Mouse (Mus musculus) heart, postnatal 0 days (tissue): Measurements from ENCODE around the gene Zbed4. TPM values are rescaled to one million over a fixed set of nuclear protein-coding genes. Genes with fewer than 3 reads are reported as not detected.
"Not testable (repeated sequence)": the region's sequence is repeated elsewhere in the genome, so short reads cannot be mapped to it uniquely, and the experiment has no call there.

ENCODE experiments used
- ATAC-seq: fragments of 200-750 bp; cut with Nextera tagmentation; 2 replicates; pipeline ENCODE4 v1.8.0; 2017; ENCODE audit warnings: low read depth, moderate number of reproducible peaks, moderate library complexity; ENCODE audit not compliant: insufficient read depth
- DNase-seq: peaks from one replicate; pipeline ENCODE4 v3.0.0-alpha.2; 2016; ENCODE audit warnings: low spot score
- H3K27ac ChIP-seq: fragments of 300-500 bp; sonication (generic); 2 replicates; pipeline ENCODE4 v1.5.1; 2014; ENCODE audit warnings: low read depth, mild to moderate bottlenecking
- H3K27me3 ChIP-seq: fragments of 300-500 bp; sonication (generic); 2 replicates; pipeline ENCODE4 v1.6.1; 2014; ENCODE audit warnings: low read length, mixed read lengths; ENCODE audit not compliant: control insufficient read depth, insufficient read depth
- H3K36me3 ChIP-seq: fragments of 300-500 bp; sonication (generic); replicated peaks from 2 replicates; pipeline ENCODE4 v1.6.1; 2014; ENCODE audit warnings: low read length, mixed read lengths; ENCODE audit not compliant: control insufficient read depth, insufficient read depth
- H3K4me1 ChIP-seq: fragments of 300-500 bp; sonication (generic); 2 replicates; pipeline ENCODE4 v1.6.1; 2014; ENCODE audit warnings: antibody characterized with exemption; ENCODE audit not compliant: control insufficient read depth, insufficient read depth
- H3K4me2 ChIP-seq: fragments of 300-500 bp; sonication (generic); 2 replicates; pipeline ENCODE4 v1.6.1; 2014; ENCODE audit warnings: low read depth, mild to moderate bottlenecking, low read length, moderate library complexity
- H3K4me3 ChIP-seq: fragments of 300-500 bp; sonication (generic); 2 replicates; pipeline ENCODE4 v1.5.1; 2014; ENCODE audit warnings: low read depth, low read length
- H3K9ac ChIP-seq: fragments of 300-500 bp; sonication (generic); replicated peaks from 2 replicates; pipeline ENCODE4 v1.6.1; 2014; ENCODE audit warnings: low read depth, low read length, mixed read lengths
- H3K9me3 ChIP-seq: fragments of 300-500 bp; sonication (generic); replicated peaks from 2 replicates; pipeline ENCODE4 v1.6.1; 2016; ENCODE audit warnings: low read length; ENCODE audit not compliant: control insufficient read depth
- CTCF ChIP-seq: IDR thresholded peaks from 2 replicates; pipeline ENCODE4 v1.5.1; 2016; ENCODE audit warnings: antibody characterized with exemption, control low read depth, low read depth
- EP300 ChIP-seq: IDR thresholded peaks from 2 replicates; pipeline ENCODE4 v1.6.1; 2016; ENCODE audit warnings: antibody characterized with exemption, low read depth
- WGBS: fragments of 180-500 bp; shearing (Covaris S2); extraction: QIAGEN DNeasy Blood & Tissue Kit; methylation state at CpG from one replicate; pipeline ENCODE4 v1.1.7; 2014; 5-methylcytosine and 5-hydroxymethylcytosine counted together
- polyA plus RNA-seq: library from polyadenylated mRNA; unstranded; fragments of >200 nt; fragmentation: Nextera tagmentation; extraction: Ambion mirVana; gene quantifications from 2 replicates; pipeline ENCODE4 v1.2.1, GENCODE M21; 2015
- total RNA-seq: library from RNA; depleted of rRNA; stranded (reverse); fragments of >200 nt; gene quantifications from 2 replicates; pipeline ENCODE4 v1.2.3, GENCODE M21; 2014; ENCODE audit warnings: low replicate concordance; rRNA removed

The Zbed4 gene
- total RNA-seq (15.7 and 16.6 TPM in 2 replicates), polyA plus RNA-seq (4.0 and 5.1 TPM in 2 replicates)

DNA sequence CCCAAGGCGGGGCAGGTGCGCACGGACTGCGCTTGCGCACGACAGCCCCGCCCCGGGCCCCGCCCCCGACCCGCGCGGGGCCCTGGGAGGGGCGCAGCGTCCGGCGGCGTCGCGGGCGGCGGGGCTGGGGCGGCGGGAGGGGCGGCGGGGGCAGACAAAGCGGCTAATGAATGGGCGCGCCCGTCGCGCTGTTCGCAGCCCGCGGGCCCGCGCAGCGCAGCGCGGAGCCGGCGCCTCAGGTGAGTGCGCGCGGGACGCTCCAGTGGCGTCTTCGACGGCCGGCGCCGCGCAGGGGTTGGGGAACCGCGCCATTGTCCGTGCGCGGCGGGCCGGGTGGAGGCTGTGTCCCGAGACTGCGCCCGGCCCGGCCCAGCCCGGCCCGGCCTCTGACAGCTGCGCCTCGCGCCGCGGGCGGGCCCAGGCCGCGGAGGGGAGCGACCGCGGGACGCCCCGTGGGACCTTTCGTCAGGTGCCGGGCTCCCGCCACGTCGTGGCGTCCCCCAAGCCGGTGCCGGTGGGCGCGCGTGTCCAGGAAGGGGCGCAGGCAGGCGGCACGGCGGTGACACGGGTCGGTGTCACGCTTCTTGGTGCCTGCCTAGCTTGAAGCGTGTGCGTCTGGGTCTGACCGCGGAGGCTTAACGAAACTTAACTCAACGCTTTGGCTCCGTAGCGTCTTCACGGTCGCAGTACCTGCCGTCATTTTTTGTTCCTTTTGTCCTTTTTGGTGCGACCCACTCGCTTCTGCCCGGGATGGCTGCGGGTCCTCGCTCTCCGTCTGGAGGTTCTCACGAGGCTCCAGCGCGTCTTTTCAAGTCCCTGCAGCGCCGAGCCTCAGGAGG is at the start of gene Zbed4:
Gene Zbed4 (plus strand): TSS at position 97 of the 839 bp plus-strand sequence.
- Histone ChIP-seq H3K27me3 (no peaks in the 10 kb centered on the region), H3K4me2 (peak within 1 kb of the TSS; percentile 80), H3K4me1 (peaks cover 13% of the 10 kb centered on the region; the same call in 1 of the 2 replicates), H3K27ac (peak within 1 kb of the TSS; percentile 91), H3K9me3 (no peaks in the 10 kb centered on the region), H3K4me3 (peak within 1 kb of the TSS; percentile 86), H3K9ac (peak within 1 kb of the TSS; percentile 77), H3K36me3 (0 out of 2 replicates have a peak, but pooled peaks cover 4% of the 10 kb centered on the region)
- TF ChIP-seq CTCF (no peak), EP300 (no peak)
- ATAC-seq (peak; percentile 47), DNase-seq (peak; percentile 23)
- under 1% methylated on average over 106 of the region's 119 CpGs for WGBS

DNA sequence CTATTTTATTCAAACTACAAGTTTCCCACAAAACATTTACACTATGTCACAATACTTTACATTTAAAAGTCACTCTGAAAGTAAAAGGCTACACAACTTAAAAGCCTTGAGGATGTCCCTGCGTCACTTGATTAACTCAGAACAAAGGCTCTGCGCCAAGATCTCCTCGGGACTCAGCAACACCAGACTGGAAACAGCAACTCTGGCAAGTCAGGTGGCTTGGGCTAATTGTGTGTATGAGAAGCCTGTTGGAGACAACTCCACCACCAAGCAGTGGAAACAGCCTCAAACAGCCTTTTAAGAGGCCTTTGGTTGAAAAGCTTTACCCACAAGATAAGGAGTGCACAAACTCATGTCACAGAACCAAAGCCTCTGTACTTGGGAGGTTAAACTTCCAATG is 49.0 kb upstream of the Zbed4 start:
- Histone ChIP-seq H3K36me3 (peaks cover 89% of the 10 kb centered on the region), H3K27ac (no peak overlapping the region), H3K9ac (no peak overlapping the region), H3K4me3 (no peak overlapping the region), H3K27me3 (no peaks in the 10 kb centered on the region), H3K9me3 (no peaks in the 10 kb centered on the region), H3K4me1 (no peaks in the 10 kb centered on the region), H3K4me2 (no peak overlapping the region)
- WGBS, result 41% methylated on average over 3 of the region's 3 CpGs
- no peak for TF ChIP-seq CTCF
- TF ChIP-seq EP300, result no peak
- DNase-seq, result no peak
- ATAC-seq, result no peak

DNA sequence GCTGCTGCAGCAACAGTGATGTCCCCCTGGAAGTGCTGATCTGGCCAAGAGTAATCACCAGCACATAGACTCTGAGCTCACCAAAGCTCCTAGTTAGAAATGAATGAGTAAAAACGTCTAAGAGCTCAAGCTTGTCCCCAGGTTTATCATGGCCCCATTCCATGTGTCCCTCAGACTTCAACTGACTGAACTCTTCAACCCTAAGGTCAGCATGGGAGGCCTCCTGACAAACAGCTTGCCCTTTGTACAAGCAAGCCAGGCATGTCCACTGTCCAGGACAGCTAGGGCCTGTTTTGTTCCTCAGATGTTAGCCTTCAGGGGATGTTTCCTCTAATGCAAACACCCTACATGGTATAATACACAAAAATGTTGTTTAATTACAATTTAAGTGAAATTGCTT is 47.2 kb upstream of the Zbed4 start:
- Histone ChIP-seq H3K4me3 (no peak overlapping the region), H3K9me3 (no peaks in the 10 kb centered on the region), H3K4me2 (no peak overlapping the region), H3K4me1 (no peaks in the 10 kb centered on the region), H3K9ac (no peak overlapping the region), H3K27me3 (no peaks in the 10 kb centered on the region), H3K27ac (no peak overlapping the region), H3K36me3 (peaks cover 88% of the 10 kb centered on the region)
- TF ChIP-seq CTCF (no peak), EP300 (no peak)
- DNase-seq (no peak), ATAC-seq (no peak)
- WGBS, result 58% methylated on average over 1 of the region's 1 CpGs

DNA sequence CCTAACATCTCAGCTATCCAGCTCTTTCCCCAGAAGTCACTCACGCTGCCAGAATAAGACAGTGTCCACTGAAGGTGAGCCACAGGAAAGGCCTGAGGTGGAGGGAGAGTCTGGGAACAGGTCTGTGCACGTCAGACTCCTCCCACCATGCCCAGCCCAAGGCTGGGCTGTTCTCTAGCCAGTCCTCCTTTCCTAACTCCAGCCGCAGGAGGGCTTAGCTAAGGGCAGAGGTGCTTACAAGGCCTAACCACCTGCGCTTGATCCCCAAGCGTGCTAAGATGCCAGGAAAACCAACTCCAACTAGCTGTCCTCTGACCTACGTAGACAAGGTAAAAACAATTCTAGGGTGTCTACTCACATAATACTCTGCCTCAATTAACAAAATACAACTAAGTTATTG is 45.1 kb upstream of the Zbed4 start:
- ATAC-seq (no peak), DNase-seq (no peak)
- WGBS, result 82% methylated on average over 6 of the region's 6 CpGs
- Histone ChIP-seq H3K4me1 (no peaks in the 10 kb centered on the region), H3K36me3 (peaks cover 90% of the 10 kb centered on the region), H3K27ac (no peak overlapping the region), H3K9me3 (no peaks in the 10 kb centered on the region), H3K27me3 (no peaks in the 10 kb centered on the region), H3K9ac (no peak overlapping the region), H3K4me3 (no peak overlapping the region), H3K4me2 (no peak overlapping the region)
- TF ChIP-seq EP300 (no peak), CTCF (no peak)

DNA sequence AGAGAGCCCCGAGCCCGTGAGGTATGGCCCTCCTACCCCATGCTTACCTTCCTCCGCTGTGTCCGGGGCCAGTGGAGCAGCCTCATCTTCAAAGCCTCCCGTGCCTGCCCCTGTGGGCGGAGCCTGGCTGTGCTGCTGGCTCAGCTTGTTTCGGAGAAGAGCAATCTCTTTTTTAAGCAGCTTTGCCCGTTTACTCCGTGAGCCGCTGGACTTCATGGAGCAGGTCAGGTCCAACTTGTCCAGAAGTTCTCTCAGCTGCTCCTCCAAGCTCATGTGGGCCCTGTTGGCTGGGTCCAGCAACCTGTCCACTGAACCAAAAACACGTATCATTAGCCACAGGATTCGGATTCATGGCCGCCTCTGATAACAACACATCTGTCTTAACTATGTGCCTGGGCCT is 44.5 kb upstream of the Zbed4 start:
- not testable (repeated sequence) for DNase-seq, H3K9me3 ChIP-seq, H3K27me3 ChIP-seq, H3K4me1 ChIP-seq, ATAC-seq, H3K4me3 ChIP-seq, H3K9ac ChIP-seq, H3K4me2 ChIP-seq, H3K27ac ChIP-seq
- H3K36me3 ChIP-seq, result peaks cover 92% of the 10 kb centered on the region
- WGBS, result 80% methylated on average over 13 of the region's 13 CpGs

DNA sequence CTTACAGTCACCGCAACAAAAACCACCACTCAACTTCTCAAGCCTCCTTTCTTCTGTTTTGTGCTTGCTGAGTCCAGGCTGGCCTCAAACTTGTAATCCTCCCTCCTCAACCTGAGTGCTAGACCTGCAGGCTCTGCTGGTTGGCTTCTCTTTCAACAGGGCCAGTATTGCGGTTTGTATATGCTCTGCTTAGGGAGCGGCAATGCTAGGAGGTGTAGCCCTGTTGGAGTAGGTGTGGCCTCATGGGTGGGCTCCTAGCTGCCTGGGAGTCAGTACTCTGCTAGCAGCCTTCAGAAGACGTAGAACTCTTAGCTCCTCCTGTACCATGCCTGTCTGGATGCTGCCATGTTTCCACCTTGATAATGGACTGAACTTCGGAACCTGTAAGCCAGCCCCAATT is 43.3 kb upstream of the Zbed4 start:
- no peaks in the 10 kb centered on the region for H3K4me1 ChIP-seq
- WGBS, result 93% methylated on average over 5 of the region's 5 CpGs
- H3K4me2 ChIP-seq, result no peak overlapping the region
- H3K36me3 ChIP-seq, result peaks cover 99% of the 10 kb centered on the region
- TF ChIP-seq CTCF (no peak), EP300 (no peak)
- DNase-seq, result no peak
- no peaks in the 10 kb centered on the region for H3K9me3 ChIP-seq
- H3K9ac ChIP-seq, result no peak overlapping the region
- no peaks in the 10 kb centered on the region for H3K27me3 ChIP-seq
- H3K27ac ChIP-seq, result no peak overlapping the region
- ATAC-seq, result no peak
- H3K4me3 ChIP-seq, result no peak overlapping the region
